Mouse (Mus musculus) liver, postnatal 0 days (tissue): Measurements from ENCODE around the gene Ankmy1. TPM values are rescaled to one million over a fixed set of nuclear protein-coding genes. Genes with fewer than 3 reads are reported as not detected.

Source experiments
- ATAC-seq: fragments of 200-750 bp; cut with Nextera tagmentation; 2 replicates; pipeline ENCODE4 v1.8.0; 2017; ENCODE audit warnings: mild to moderate bottlenecking, moderate library complexity
- DNase-seq: peaks from one replicate; pipeline ENCODE4 v3.0.0-alpha.2; 2016
- H3K27ac ChIP-seq: fragments of 300-500 bp; sonication (generic); 2 replicates; pipeline ENCODE4 v1.5.1; 2014; ENCODE audit warnings: antibody characterized with exemption, moderate library complexity, mild to moderate bottlenecking, low read depth
- H3K27me3 ChIP-seq: fragments of 300-500 bp; sonication (generic); 2 replicates; pipeline ENCODE4 v1.6.1; 2014; ENCODE audit warnings: low read length, control low read depth, mixed read lengths; ENCODE audit not compliant: insufficient read depth
- H3K36me3 ChIP-seq: fragments of 300-500 bp; sonication (generic); replicated peaks from 2 replicates; pipeline ENCODE4 v1.6.1; 2014; ENCODE audit warnings: mild to moderate bottlenecking, control low read depth, low read length, moderate library complexity, mixed read lengths; ENCODE audit not compliant: insufficient read depth
- H3K4me1 ChIP-seq: fragments of 300-500 bp; sonication (generic); 2 replicates; pipeline ENCODE4 v1.6.1; 2014; ENCODE audit warnings: antibody characterized with exemption, mild to moderate bottlenecking, control low read depth; ENCODE audit not compliant: insufficient read depth
- H3K4me2 ChIP-seq: fragments of 300-500 bp; sonication (generic); 2 replicates; pipeline ENCODE4 v1.6.1; 2014; ENCODE audit warnings: low read depth, mild to moderate bottlenecking, low read length, moderate library complexity, mixed read lengths
- H3K4me3 ChIP-seq: fragments of 300-500 bp; sonication (generic); 2 replicates; pipeline ENCODE4 v1.5.1; 2014; ENCODE audit warnings: low read depth, low read length
- H3K9ac ChIP-seq: fragments of 300-500 bp; sonication (generic); replicated peaks from 2 replicates; pipeline ENCODE4 v1.6.1; 2014; ENCODE audit warnings: mild to moderate bottlenecking, moderate library complexity
- H3K9me3 ChIP-seq: fragments of 300-500 bp; sonication (generic); 2 replicates; pipeline ENCODE4 v1.6.1; 2016; ENCODE audit warnings: mild to moderate bottlenecking, control low read depth, low read length, mixed read lengths
- CTCF ChIP-seq: sonication (generic); IDR thresholded peaks from 2 replicates; pipeline ENCODE4 v1.5.1; 2016; ENCODE audit warnings: antibody characterized with exemption, low read depth
- EP300 ChIP-seq: IDR thresholded peaks from 2 replicates; pipeline ENCODE4 v1.6.1; 2016; ENCODE audit warnings: antibody characterized with exemption, low read depth, mild to moderate bottlenecking
- WGBS: fragments of 180-500 bp; shearing (Covaris S2); extraction: QIAGEN DNeasy Blood & Tissue Kit; methylation state at CpG from one replicate; pipeline ENCODE4 v1.1.7; 2014; ENCODE audit not compliant: insufficient replicate concordance; 5-methylcytosine and 5-hydroxymethylcytosine counted together
- polyA plus RNA-seq: library from polyadenylated mRNA; unstranded; fragments of >200 nt; fragmentation: Nextera tagmentation; extraction: Ambion mirVana; gene quantifications from 2 replicates; pipeline ENCODE4 v1.2.1, GENCODE M21; 2015

Gene Ankmy1
- polyA plus RNA-seq, 1 experiment from 2014 or later, result 0.05 TPM

- Histone ChIP-seq H3K9ac (no peak overlapping the region), H3K9me3 (no peaks in the 10 kb centered on the region), H3K27ac (no peak overlapping the region), H3K4me3 (no peak overlapping the region), H3K4me1 (peaks cover 43% of the 10 kb centered on the region), H3K36me3 (peaks cover 6% of the 10 kb centered on the region; the same call in 1 of the 2 replicates), H3K4me2 (no peak overlapping the region), H3K27me3 (no peaks in the 10 kb centered on the region)
- no peak for ATAC-seq
- TF ChIP-seq EP300 (no peak), CTCF (peak; percentile 57)
- WGBS, result 71% methylated on average over 4 of the region's 4 CpGs
- DNase-seq, result no peak
These were observed 6.4 kb upstream of the Ankmy1 start for GRCm38 (mm10) chr1:92909068-92909467.

- Histone ChIP-seq H3K27me3 (no peaks in the 10 kb centered on the region), H3K4me2 (no peak overlapping the region), H3K36me3 (peaks cover 6% of the 10 kb centered on the region; the same call in 1 of the 2 replicates), H3K4me1 (peaks cover 43% of the 10 kb centered on the region), H3K4me3 (no peak overlapping the region), H3K9ac (no peak overlapping the region), H3K9me3 (no peaks in the 10 kb centered on the region), H3K27ac (no peak overlapping the region)
- ATAC-seq (no peak), DNase-seq (no peak)
- TF ChIP-seq CTCF (no peak), EP300 (no peak)
- WGBS, result 85% methylated on average over 3 of the region's 3 CpGs
These were observed 6.0 kb upstream of the Ankmy1 start for GRCm38 (mm10) chr1:92908664-92909063.

- Histone ChIP-seq H3K4me1 (peaks cover 47% of the 10 kb centered on the region), H3K9me3 (no peaks in the 10 kb centered on the region)
- ATAC-seq, result peak; percentile 5; the same call in 1 of the 2 replicates
These were observed 5.1 kb upstream of the Ankmy1 start for GRCm38 (mm10) chr1:92907632-92908360.

GRCm38 (mm10) chr1:92906779-92907631, 4.3 kb upstream of the Ankmy1 start, which contains the start of gene Dusp28:
TSS of gene Dusp28 (plus strand) at chr1:92906981.
- DNase-seq (peak; percentile 96), ATAC-seq (peak; percentile 89)
- Histone ChIP-seq H3K27me3 (no peaks in the 10 kb centered on the region; the same call in 1 of the 2 replicates), H3K4me2 (peak within 1 kb of the TSS; percentile 89), H3K4me3 (peak within 1 kb of the TSS; percentile 79), H3K9ac (peak within 1 kb of the TSS; percentile 83), H3K36me3 (peaks cover 3% of the 10 kb centered on the region; the same call in 1 of the 2 replicates), H3K27ac (peak within 1 kb of the TSS; percentile 96), H3K9me3 (no peaks in the 10 kb centered on the region), H3K4me1 (peaks cover 45% of the 10 kb centered on the region)
- no peak; the same call in 1 of the 2 replicates for TF ChIP-seq EP300
- TF ChIP-seq CTCF, result peak; percentile 80
- under 1% methylated on average over 80 of the region's 81 CpGs for WGBS

More at GRCm38 (mm10) chr1:92907632-92908360, 5.1 kb upstream of the Ankmy1 start:
- H3K4me2 ChIP-seq, result peak overlapping the region; percentile 89
- peak overlapping the region; percentile 96 for H3K27ac ChIP-seq
- peak overlapping the region; percentile 83 for H3K9ac ChIP-seq
- no peak for DNase-seq
- H3K36me3 ChIP-seq, result peaks cover 3% of the 10 kb centered on the region; the same call in 1 of the 2 replicates
- 40% methylated on average over 20 of the region's 20 CpGs for WGBS
- H3K27me3 ChIP-seq, result no peaks in the 10 kb centered on the region
- TF ChIP-seq CTCF (no peak), EP300 (no peak)
- peak overlapping the region; percentile 79 for H3K4me3 ChIP-seq

- WGBS, result 79% methylated on average over 2 of the region's 2 CpGs
- Histone ChIP-seq H3K4me2 (peak overlapping the region; percentile 89), H3K4me3 (no peak overlapping the region), H3K9ac (no peak overlapping the region), H3K4me1 (peaks cover 43% of the 10 kb centered on the region), H3K27ac (peak overlapping the region; percentile 96; the same call in 1 of the 2 replicates), H3K27me3 (no peaks in the 10 kb centered on the region; the same call in 1 of the 2 replicates), H3K36me3 (peaks cover 3% of the 10 kb centered on the region; the same call in 1 of the 2 replicates), H3K9me3 (no peaks in the 10 kb centered on the region)
- ATAC-seq (no peak), DNase-seq (no peak)
- no peak for TF ChIP-seq CTCF
- TF ChIP-seq EP300, result no peak
These were observed 3.1 kb upstream of the Ankmy1 start for GRCm38 (mm10) chr1:92905703-92906310.
